Mouse (Mus musculus): Measurements from ENCODE around the gene Upf3b. TPM values are rescaled to one million over a fixed set of nuclear protein-coding genes. Genes with fewer than 3 reads are reported as not detected.

Gene Upf3b
- total and polyA plus RNA-seq, 3 experiments: 14.0 to 25.0 TPM; not detected in 1

DNA sequence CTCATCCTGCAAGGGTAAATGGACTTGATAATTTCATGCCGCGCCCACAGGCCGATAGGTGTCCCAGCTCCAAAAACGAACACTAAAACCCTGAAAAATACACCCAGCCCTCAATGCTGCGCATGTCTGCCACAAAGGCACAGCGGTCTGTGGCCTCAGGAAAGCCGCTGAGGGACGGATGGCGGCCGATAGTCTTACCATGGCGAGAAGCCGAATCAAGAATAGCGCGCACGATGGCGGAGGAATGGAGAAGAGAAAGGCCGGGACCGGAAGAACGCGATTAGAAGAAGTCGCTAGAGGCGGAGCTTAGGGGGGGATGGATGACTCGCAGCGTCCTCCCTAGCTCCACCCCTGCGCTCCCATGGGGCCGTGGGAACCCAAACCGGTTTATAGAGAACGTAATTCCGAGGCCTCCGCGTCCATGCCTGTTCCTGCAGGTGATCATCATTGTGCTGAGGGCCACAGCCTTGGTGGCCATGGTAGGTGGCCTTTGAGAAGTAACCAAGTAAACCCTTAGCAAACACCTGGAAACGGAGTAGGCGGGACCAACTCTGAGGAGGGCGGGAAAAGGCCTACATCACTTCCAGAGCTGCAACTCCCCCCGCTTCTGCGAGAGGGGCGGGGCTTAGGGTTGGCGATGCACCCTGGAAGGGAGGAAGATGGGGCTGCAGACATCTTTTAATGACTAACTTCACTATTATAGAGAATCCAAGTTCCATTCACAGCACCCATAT, 25.0 kb downstream of the Upf3b start, which contains the start of gene Rpl39:
TSS of gene Rpl39 (minus strand) at position 476 of the 734 bp plus-strand sequence.
- Histone ChIP-seq H3K27me3 (ENCODE audit: control insufficient read depth in 1 of 2, insufficient read depth in 2 of 2, low read length in 2 of 2) (no peaks in the 10 kb centered on the region), H3K9me3 (replicated peaks; ENCODE audit: insufficient read depth, low read length) (no peaks in the 10 kb centered on the region), H3K9ac (ENCODE audit: control insufficient read depth, low read depth, low read length, poor library complexity, severe bottlenecking) (peak within 1 kb of the TSS; percentile 91), H3K4me1 (ENCODE audit: control insufficient read depth in 1 of 2, insufficient read depth in 2 of 2, low read length in 2 of 2) (peaks cover 3 to 5% of the 10 kb centered on the region in 2 experiments; a peak in 2 of 4 replicates), H3K4me3 (ENCODE audit: control insufficient read depth in 1 of 2, insufficient read depth in 1 of 2, low read depth in 2 of 2, low read length in 2 of 2) (peak within 1 kb of the TSS; percentile 77 to 79), H3K27ac (ENCODE audit: control insufficient read depth, low read depth, low read length) (peak within 1 kb of the TSS; percentile 95), H3K79me2 (ENCODE audit: control insufficient read depth, insufficient read depth, low read length, poor library complexity) (peaks cover 24% of the 10 kb centered on the region), H3K36me3 (ENCODE audit: control insufficient read depth in 1 of 2, insufficient read depth in 2 of 2, low read length in 2 of 2) (peaks cover 6 to 11% of the 10 kb centered on the region in 2 experiments; a peak in 3 of 4 replicates)
- peak; percentile 92 for DNase-seq (ENCODE audit: low read depth, low spot score)
- TF ChIP-seq KAT2A (conservative IDR thresholded peaks at IDR 0.05; ENCODE audit: low read depth, low read length): peak; percentile 57; the same call in 1 of the 2 replicates
- no peak for TF ChIP-seq NRF1 (IDR thresholded peaks at IDR 0.05; ENCODE audit: insufficient read depth, low read depth, low read length, poor library complexity, severe bottlenecking)
- TF ChIP-seq EP300 (IDR thresholded peaks at IDR 0.05; ENCODE audit: low read depth in 1 of 2, low read length in 2 of 2): no peak
- no peak for TF ChIP-seq ZNF384 (IDR thresholded peaks at IDR 0.05; ENCODE audit: low read depth, low read length)
- no peak for TF ChIP-seq ETS1 (IDR thresholded peaks at IDR 0.05; ENCODE audit: low read depth, low read length)
- no peak for TF ChIP-seq GATA1 (IDR thresholded peaks at IDR 0.05; ENCODE audit: low read depth, low read length)
- peak; percentile 94 for TF ChIP-seq TBP (IDR thresholded peaks at IDR 0.05; ENCODE audit: low read depth, low read length)
- TF ChIP-seq GABPA (IDR thresholded peaks at IDR 0.05; ENCODE audit: low read depth, low read length): no peak
- TF ChIP-seq USF1 (IDR thresholded peaks at IDR 0.05; ENCODE audit: low read depth, low read length): no peak
- no peak for TF ChIP-seq ZC3H11A (IDR thresholded peaks at IDR 0.05; ENCODE audit: low read depth, low read length)
- TF ChIP-seq RCOR1 (IDR thresholded peaks at IDR 0.05; ENCODE audit: low read depth, low read length): no peak
- TF ChIP-seq E2F4 (IDR thresholded peaks at IDR 0.05; ENCODE audit: borderline replicate concordance, low read depth, low read length): no peak
- no peak for TF ChIP-seq USF2 (IDR thresholded peaks at IDR 0.05; ENCODE audit: borderline replicate concordance in 1 of 2, insufficient read depth in 1 of 2, low read depth in 1 of 2, low read length in 2 of 2)
- TF ChIP-seq SMC3 (IDR thresholded peaks at IDR 0.05; ENCODE audit: low read depth, low read length): no peak
- TF ChIP-seq MEF2A (IDR thresholded peaks at IDR 0.05; ENCODE audit: extremely low read depth, insufficient replicate concordance, low read depth, low read length, poor library complexity, severe bottlenecking): no peak
- no peak for TF ChIP-seq CTCF (IDR thresholded peaks at IDR 0.05 in 2 of 3, conservative IDR thresholded peaks at IDR 0.05 in 1 of 3; ENCODE audit: control insufficient read depth in 1 of 3, insufficient read depth in 1 of 3, low read depth in 2 of 3, low read length in 3 of 3, poor library complexity in 1 of 3, severe bottlenecking in 1 of 3)
- no peak for TF ChIP-seq RAD21 (IDR thresholded peaks at IDR 0.05; ENCODE audit: low read depth, low read length)
- no peak for TF ChIP-seq JUND (IDR thresholded peaks at IDR 0.05; ENCODE audit: low read depth, low read length)
- TF ChIP-seq POLR2A (IDR thresholded peaks at IDR 0.05; ENCODE audit: control insufficient read depth in 1 of 2, insufficient read depth in 1 of 2, low read depth in 1 of 2, low read length in 2 of 2, poor library complexity in 1 of 2): peak; percentile 76 to 91
- TF ChIP-seq MAX (IDR thresholded peaks at IDR 0.05; ENCODE audit: low read length): peak; percentile 86
- TF ChIP-seq SIN3A (IDR thresholded peaks at IDR 0.05; ENCODE audit: low read length): no peak; the same call in 1 of the 2 replicates
- no peak for TF ChIP-seq MYB (IDR thresholded peaks at IDR 0.05; ENCODE audit: low read depth, low read length)
- no peak for TF ChIP-seq CHD2 (IDR thresholded peaks at IDR 0.05; ENCODE audit: low read length)
- TF ChIP-seq POLR2AphosphoS2 (IDR thresholded peaks at IDR 0.05; ENCODE audit: low read length): peak; percentile 68; the same call in 1 of the 2 replicates
- TF ChIP-seq BHLHE40 (IDR thresholded peaks at IDR 0.05; ENCODE audit: borderline replicate concordance, low read depth, low read length): no peak
- no peak; the same call in 1 of the 2 replicates for TF ChIP-seq POLR2AphosphoS5 (IDR thresholded peaks at IDR 0.05; ENCODE audit: borderline replicate concordance, low read depth, low read length)
- TF ChIP-seq MXI1 (IDR thresholded peaks at IDR 0.05; ENCODE audit: low read depth, low read length): peak; percentile 49; the same call in 1 of the 2 replicates
- TF ChIP-seq MAZ (IDR thresholded peaks at IDR 0.05; ENCODE audit: low read depth, low read length): no peak
- TF ChIP-seq UBTF (IDR thresholded peaks at IDR 0.05; ENCODE audit: borderline replicate concordance, insufficient read depth, low read depth, low read length): no peak
- TF ChIP-seq ELF1 (IDR thresholded peaks at IDR 0.05; ENCODE audit: low read depth, low read length): no peak
- TF ChIP-seq CHD1 (IDR thresholded peaks at IDR 0.05; ENCODE audit: low read depth, low read length): no peak
- no peak for TF ChIP-seq TAL1 (IDR thresholded peaks at IDR 0.05; ENCODE audit: low read length)
- peak; percentile 86 for TF ChIP-seq NELFE (IDR thresholded peaks at IDR 0.05; ENCODE audit: low read depth, low read length)
- peak; percentile 69 for TF ChIP-seq HCFC1 (IDR thresholded peaks at IDR 0.05; ENCODE audit: low read depth, low read length)
- no peak for TF ChIP-seq ZMIZ1 (IDR thresholded peaks at IDR 0.05; ENCODE audit: low read depth, low read length)
- peak; percentile 40 for TF ChIP-seq TCF12 (IDR thresholded peaks at IDR 0.05; ENCODE audit: low read depth, low read length)
